Mouse (Mus musculus): Measurements from ENCODE around the gene Bloc1s5.

DNA sequence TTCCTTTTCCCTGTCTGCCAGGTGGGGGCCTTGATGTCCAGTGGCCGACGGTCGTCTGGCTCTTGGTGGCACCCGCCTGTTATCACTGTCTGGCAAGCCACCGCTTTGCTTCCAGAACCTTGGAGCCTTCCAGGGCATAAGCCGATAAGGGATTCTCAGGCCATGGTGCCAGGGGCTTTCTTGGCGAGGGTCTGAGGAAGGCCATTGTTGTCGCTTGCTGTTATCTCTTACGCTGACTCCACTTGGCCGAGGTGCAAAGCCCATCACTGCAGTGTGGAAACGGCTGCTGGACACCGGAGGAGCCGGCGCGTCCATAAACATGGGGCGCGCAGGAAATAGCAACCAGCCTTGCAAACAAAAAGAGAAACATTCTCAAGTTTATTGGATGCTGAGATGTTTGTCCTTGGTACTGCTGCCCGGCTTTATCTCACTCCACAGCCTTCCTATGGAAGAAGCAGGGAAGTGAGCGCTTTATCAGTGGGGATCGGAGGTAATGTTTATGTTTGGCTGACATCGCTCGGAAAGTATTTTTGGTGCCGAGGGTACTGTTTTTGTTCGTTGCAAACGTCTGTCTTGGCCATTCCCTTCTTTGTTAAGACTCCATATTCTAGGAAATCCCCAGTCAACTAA lies 54.8 kb downstream of the Bloc1s5 start:
- TF ChIP-seq POLR2A (IDR thresholded peaks at IDR 0.05; ENCODE audit: low read depth, low read length) (no peak), CTCF (conservative IDR thresholded peaks at IDR 0.05; ENCODE audit: insufficient read depth, insufficient read length, low read depth, low read length) (no peak)

Measured in kidney, adult 2 months (tissue).